Mouse (Mus musculus): ENCODE data around the gene Slc10a7.
"Not testable (repeated sequence)": the region's sequence is repeated elsewhere in the genome, so short reads cannot be mapped to it uniquely, and the experiment has no call there.

Slc10a7 gene

DNA sequence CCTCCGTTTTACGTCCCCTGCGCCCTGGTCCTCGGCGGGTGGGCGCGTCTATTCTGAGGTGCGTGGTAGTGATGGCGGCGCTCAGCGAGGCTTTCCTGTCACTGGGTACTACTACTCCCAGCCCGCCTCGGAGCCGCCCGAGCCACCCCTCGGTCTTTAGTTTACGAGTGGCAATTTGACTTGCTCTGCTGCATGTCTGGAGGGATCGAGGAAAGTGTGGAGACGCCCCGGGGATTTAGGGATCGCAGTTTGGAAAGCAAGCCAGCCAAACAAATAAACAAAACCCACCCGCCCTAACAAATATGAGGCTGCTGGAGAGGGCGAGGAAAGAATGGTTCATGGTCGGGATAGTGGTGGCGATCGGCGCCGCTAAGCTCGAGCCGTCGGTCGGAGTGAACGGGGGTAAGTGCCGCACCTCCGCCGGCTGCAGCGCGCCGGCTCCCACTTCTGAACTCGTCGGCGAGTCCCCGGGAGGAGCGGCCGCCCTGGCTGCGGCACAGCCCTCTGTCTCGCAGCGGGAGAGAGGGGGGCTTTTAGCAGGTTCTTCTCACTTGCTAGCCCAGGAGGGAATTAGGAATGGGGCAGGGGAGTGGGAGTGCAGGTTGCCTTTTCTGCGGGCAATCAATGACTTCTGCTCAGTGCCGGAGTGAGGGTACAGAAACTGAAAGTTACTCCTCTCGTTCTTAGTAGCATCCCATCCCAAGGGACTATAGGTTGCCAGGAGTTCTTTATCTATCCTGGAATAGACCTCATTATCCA lies at the start of gene Slc10a7:
TSS of gene Slc10a7 (plus strand) at position 74 of the 759 bp plus-strand sequence.
- peak; percentile 88 for DNase-seq

DNA sequence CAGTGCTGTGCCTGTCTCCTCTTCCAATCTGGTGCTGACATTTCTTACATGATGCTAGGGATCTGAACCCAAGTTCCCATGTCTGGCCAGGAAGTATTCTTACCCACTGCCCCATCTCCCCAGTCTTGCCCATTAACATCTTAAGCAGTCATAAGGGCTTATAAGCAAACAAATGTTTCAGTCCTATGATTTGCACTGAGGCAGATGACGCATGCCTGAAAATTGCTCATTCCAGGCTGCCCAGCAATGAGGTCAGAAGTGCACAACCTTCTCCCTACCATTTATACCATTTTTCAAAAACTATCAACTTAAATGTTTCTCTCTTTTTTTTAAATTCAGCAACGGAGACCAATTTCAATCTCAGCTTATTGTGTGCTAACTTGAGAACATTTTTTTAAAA lies 45.2 kb upstream of the Slc10a7 start:
- DNase-seq: no peak

DNA sequence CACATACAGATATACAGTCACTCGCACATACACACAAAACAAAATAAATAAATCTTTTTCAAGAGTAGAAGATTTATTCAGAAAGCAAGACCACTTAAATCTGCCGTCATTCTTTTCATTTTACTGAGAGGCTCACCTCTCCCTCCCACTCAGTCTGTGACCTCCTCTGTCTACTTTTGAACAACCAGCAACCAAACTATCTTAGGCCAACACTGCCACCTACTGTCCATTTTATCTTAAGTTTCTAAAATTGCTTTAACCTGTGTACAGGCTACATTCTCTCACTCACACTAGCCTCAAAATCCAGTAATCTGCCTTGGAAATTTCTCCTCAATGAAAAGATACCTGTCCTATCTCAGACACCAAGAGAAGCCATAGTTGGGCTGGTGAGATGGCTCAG lies 41.3 kb upstream of the Slc10a7 start:
- no peak for DNase-seq

DNA sequence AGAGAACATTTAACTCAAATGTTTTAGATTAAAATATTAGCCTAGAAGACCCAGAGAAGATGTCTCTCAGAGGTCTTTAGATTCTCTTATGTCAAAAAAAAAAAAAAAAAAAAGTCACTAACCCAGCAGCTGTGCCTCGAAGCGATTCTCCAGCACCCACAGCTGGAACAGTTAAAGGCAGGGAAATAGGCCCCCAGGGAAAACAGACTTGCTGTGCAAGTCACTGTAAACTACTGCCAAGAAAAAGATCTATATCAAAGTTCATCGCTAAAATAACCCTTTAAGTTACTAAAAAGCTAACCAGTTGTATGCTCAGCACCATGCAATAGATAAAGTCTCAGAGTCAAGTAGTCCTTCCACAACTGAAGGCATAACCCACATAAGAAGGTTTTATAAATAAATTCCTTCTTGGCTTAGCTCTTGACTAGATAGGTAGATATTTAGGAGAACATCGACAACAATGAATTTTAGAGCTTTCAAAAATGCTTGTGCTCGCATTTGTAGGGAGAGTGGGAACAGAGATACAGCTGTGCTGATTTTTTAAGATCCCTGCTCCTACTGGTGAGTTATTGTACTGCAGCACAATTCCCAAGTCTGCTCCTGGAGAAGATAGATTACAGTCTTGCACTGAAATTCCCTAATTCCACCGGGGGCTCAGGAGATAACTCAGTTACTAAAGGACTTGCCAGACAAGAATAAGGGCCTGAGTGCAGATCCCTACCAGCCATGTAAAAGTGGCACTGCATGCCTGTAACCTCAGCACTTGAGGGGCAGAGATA lies 31.9 kb upstream of the Slc10a7 start:
- DNase-seq: peak; percentile 5

DNA sequence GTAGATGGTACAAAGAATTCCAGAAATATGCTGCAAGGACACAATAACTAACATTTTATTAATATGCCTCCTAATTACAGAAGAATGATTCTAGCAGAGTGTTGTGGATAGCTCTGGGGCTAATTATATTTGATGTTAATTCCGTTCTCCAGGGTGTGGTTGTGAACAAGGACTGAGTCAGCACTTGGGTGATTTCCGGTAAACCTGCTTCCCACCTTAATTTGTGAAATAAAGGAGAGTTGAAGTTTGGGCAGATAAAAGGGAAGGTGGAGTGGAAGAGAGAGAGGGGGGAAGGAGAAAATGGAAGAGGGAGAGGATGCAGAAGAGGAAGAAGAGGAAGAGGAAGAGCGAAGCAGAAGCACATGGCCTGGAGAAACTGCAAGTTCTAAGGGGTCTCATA lies 19.4 kb upstream of the Slc10a7 start:
- DNase-seq: no peak

DNA sequence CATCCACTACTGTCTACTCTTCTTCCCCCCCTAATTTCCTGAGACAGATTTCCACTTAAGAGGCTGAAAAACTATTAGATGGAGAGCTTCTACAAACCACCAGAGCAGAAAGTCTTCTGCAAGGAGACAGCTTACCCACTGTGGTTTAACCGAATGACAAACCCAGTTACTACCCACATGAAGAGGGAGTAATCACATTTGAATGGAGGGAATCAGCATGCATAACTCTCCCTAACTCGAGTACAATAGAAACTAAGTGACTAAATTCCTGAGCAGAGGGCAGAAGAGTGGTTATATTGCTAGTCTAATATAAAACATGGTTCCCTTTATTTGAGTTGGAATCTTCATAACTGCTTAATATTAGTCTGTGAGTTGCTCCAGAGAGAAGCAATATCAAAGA lies 16.1 kb upstream of the Slc10a7 start:
- no peak for DNase-seq

DNA sequence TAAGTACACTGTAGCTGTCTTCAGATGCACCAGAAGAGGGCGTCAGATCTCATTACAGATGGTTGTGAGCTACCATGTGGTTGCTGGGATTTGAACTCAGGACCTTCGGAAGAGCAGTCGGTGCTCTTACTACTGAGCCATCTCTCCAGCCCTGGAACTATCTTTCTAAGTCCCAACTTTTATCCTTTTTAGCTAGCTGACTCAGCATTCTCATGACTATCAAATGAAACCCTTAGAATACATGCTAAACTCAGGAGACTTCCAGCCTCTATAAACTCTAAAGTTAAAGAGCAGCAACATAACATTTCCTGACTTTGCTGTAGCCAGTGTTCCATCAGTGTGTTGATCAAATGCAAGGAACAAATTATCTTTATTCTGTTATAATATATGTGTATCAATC lies 12.9 kb upstream of the Slc10a7 start:
- DNase-seq: not testable (repeated sequence)

DNA sequence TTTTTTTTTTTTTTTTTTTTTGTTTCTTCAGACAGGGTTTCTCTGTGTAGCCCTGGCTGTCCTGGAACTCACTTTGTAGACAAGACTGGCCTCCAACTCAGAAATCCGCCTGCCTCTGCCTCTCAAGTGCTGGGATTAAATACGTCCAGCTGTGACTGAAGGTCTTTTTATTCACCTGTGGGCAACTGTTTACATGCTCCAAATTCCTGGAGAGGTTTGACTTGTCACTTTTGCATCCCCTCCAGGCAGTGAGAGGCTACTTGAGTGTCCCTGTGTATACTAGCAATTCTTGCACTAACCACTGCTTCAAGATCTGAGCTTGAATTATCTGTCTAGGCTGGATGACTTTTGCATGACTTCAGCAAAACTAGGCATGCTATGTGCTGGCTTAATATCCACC lies 6.4 kb upstream of the Slc10a7 start:
- no peak for DNase-seq

DNA sequence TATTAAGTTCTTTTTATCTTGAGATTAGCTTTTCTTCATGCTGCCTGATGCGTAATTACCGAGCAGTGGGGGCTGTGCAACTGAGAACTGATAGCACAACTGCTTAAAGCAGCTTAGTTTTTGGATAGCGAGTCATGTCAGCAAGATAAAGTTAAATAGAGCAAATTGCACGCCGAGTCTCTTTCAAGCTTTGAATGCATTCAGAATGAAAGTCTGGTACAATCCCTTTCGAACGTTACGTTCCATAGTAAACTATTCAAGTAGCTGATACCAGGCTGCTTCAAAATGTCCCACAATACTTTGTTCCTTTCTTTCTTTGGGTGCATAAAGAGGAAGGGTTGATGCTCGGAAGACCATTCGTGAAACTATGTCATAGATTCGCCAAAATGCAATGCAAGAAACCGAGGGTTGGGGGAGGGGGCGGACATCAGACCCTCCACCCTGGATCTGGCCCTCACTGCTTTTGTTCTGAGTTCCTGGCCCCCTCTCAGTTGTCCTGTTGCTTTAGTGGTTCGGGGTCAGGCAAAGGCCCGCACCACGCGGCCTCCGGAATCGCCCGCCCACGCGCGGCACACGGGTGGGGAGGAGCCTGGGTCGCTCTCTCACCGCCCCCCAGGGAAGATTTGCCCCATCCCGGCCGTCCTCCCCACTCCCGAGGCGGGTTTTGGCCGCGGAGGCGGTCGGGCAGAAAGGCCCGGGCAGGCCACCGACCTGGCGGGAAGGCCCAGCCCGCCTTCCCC lies 997 bp upstream of the Slc10a7 start:
- peak; percentile 54 for DNase-seq

DNA sequence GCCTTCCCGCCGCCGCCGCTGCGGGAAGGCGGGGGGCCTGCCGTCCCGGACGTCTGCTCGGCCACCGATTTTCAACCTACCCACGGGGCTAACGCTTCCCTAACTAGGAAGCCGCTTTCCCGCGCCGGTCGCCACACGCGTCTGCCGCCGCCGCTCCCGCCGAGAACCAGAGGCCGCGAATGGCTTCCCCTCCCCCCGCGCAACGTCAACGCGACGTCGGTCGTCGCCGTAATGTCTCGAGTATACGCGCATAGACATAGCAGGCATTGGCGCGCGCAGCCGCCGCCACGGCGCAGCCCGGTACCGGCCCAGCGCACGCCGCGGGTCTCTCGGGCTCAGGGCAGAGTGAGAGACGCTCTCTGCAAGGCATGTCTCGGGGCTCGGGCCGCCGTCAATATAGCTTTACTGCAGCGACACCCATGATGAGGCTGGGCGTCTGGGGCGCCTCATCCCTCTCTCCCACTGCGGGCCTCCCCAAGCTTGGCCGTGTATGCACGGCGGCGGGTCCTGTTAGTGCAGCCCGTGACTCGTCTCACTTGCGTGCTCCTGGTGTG lies 350 bp upstream of the Slc10a7 start, which contains the start of gene Rbmxl1:
TSS of gene Rbmxl1 (minus strand) at position 180 of the 554 bp plus-strand sequence.
- peak; percentile 93 for DNase-seq

DNA sequence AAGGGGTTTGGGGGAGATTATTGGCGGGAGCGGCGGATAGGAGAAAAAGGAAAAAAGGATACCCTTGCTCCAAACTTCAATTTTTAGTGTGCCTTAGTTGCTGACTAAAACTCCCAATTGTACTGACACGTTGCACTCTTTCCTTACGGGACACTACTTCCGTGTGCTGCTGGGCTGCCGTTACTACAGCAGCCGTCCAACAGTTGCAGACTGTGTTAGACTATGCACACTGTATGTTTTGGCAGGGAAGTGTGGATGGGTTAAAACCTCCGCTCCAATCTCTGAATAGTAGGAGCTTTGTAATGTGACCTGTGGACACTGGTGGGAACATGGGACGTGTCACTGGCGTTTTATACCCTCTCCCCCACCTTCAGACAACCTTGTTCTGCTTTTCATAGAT lies 948 bp downstream of the Slc10a7 start:
- no peak for DNase-seq

DNA sequence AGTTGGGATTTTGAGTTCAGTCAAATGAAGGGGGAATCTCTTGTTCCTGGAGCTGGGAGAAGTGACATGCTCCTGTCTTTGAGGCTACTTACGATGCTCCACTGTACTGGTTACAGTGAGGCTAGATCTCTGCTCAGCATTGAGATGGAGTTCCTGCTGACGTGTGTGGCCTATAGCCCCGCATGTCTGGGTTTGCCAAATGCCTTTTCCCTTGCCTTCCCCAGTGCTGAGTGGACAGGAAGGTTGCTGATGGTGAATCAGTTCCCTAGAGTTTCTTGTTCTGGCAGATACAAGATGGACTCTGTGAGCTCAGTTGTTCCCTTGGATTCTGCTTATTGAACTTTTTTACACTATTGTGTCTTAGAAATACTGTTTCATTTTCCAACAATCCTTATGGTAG lies 1.8 kb downstream of the Slc10a7 start:
- no peak for DNase-seq

DNA sequence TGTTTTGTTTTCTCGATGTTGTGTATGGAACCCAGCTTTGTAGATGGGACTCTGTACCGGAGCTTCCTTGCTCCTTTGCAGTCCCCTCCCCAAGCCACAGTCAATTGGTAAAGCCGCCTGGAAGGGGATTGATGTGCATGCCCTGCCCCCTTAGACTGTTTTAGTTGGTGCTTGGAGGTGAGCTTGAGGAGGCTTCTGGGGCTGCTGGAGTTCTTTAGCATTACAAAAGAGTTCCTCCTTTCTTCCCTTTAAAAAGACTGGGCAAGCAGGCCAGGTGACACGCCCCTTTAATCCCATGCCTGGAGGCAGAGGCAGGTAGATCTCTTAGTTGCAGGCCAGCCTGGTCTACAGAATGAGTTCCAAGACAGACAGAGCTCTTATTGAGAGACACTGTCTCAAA lies 4.0 kb downstream of the Slc10a7 start:
- DNase-seq: no peak

DNA sequence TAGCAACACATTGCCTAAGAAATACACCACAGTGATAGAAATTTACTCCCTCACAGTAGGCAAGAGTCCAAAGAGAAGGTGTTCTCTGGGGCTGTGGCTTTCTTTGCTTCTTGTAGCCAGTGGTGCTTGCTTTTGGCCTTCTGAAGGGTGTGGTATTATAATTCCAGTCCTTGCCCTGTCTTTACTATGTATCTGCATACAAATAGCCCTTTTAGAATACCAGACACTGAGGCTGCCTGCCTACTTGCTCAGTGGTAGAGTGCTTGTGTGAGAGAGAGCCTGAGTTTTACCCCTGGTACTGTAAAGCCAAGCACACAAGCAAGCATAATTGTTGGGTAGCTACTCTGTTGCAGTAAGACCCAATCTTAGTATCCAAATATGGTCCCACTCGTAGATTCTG lies 5.6 kb downstream of the Slc10a7 start:
- no peak for DNase-seq

DNA sequence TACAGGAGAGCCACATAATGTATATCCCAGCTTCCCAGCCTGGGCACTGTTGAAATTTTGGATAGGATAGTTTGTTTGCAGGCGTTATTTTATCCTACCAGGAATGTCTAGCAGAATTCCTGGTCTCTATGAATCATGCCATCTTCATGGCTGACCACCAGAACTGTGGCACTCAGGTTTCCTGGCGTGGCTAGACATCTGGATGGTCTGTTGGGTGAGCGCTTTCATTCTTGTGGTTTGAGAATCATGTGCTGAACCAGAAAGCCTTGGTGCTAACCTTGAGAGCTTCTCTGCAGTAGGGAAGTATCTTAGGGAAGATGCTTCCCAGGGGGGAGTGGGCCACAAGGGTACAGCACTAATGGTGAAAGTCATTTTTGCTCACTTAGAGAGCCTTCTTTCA lies 6.0 kb downstream of the Slc10a7 start:
- DNase-seq: no peak

DNA sequence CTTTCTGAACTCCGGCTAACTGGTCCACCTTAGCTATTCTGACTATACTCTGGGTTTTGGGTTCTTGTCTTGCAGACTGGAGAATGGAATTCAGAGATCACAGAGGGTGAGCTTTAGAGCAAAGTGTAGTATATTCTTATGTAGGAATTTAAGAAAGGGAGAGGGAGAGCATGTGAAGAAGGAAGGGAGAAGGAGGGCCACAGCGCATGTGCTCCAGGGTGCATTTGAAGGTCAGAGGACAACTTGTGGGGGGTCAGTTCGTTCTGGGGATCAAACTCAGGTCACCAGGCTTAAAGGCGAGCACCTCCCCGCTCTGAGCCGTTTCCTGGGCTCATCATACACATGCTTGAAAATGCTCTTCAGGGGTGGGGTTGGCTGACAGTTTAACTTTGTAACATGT lies 24.8 kb downstream of the Slc10a7 start:
- DNase-seq: no peak

DNA sequence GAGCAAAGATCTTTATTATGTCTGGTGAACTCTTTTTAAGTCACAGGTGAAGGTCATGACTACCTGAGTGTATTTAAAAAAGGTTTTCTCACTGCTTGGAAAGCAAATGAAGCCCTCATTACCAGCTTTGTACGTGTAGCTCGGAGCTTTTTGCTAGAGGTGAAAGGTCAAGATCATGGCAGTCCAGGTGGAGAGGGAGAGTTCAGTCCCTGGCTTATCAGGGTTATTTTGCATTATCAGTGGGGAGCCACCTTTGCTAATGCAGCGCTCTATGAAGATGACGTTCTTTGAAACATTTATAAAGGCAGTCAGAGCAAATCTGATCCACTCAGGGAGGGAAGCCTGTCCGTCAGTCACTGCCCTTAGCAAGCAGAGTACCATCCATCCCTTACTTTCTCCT lies 27.6 kb downstream of the Slc10a7 start:
- no peak for DNase-seq

DNA sequence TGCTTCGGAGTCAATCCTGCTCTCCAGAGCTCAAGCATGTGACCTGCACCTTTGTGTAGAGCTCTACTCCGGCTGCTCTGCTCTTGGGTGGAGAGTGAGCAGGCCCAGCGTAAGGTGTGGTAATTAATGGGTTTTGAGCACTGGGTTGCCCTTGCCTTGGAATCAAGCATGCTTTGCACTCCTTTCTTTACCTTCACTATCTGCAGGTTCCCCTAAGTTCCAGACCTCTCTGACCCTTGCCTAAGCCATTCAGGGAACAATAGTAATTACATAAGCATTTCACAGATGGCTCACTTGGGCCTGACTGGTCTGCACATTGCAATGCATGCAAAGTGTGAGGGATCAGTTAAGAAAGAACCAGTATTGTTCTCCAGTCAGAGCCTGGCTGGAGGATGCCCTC lies 28.6 kb downstream of the Slc10a7 start:
- no peak for DNase-seq

DNA sequence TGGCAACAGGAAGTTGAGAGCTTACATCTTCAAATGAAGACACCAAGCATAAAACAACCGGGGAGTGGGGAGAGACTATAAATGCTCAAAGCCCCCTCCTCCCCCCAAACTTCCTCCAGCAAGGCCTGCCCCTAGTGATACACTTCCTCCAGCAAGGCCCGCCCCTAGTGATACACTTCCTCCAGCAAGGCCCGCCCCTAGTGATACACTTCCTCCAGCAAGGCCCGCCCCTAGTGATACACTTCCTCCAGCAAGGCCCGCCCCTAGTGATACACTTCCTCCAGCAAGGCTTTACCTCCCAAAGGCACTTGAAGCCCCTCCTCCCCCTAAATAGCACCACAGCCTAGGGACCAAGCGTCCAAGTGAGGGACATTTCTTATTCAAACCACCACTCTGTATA lies 33.5 kb downstream of the Slc10a7 start:
- DNase-seq: not testable (repeated sequence)

DNA sequence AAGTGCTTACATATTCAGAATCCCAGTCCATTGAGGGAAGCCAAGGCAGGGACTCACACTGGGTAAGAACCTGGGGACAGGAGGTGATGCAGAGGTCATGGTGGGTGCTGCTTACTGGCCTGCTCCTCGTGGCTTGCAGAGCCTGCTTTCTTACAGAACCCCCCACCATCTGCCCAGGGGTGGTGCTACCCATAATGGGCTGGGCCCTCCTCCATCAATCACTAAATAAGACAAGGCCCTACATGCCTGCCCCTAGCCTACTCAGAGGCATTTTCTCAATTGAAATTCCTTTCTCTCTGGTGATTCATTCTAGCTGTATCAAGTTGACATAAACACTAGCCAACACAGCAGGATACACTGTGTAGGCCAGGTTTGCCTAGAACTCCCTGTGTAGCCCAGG lies 34.5 kb downstream of the Slc10a7 start:
- no peak for DNase-seq

DNA sequence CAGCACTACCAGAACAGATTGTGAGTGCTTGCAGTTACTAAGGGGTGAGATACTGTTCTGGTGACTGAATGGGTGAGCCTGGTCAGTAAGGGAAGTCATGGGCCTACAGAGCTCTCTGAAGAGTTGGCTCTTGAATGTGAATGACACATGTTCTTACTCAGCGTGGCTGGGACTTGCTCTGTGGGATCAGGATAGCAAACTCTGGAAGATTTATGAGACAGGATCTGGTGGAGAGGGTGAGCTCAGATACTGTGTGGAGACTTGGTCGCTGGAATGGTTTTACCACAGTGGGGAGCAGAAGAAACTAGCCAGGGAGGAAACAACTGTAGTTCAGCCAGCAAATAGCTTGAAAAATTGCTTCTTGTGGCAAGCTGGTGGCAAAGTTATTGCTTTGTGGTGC lies 35.4 kb downstream of the Slc10a7 start:
- DNase-seq: no peak

DNA sequence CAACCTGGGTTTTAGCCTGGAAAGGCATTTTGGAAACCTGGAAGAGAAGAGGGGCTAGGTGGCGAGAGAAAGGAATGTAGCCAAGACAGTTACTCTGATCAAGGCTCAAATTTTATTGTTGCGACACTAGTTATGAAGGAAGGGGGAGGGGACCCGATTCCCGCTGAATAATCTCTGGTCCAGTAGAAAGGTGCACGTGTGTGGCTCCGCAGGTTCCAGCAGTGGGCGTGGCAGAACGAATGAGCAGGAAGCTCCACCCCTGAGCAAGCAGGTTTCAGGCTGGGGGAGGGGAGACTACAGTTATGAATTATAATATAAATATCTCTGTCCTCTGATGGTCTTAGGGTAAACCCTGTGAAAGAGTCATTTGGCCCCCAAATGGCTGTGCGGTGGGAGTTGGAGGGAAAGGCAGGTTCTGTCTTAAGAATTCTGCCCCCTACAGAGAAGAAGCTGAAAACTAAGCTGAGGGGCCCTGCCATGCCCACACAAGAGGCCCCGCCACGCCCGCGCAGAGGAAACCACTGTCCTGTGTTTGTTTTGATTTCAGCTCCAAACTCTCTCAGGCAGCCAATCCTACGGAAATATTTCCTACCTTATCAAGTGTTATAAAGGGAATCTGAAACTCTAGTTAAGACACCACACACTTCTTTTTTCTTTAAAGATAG lies 36.1 kb downstream of the Slc10a7 start:
- not testable (repeated sequence) for DNase-seq

Data from lung, postnatal 10 days (tissue).